Mouse (Mus musculus) brain, embryonic 18.5 days (tissue): Measurements from ENCODE around the gene Osbp2.

Source experiments
- DNase-seq: peaks from one replicate; pipeline ENCODE4 v3.0.0-alpha.2; 2012; ENCODE audit warnings: low read depth, low spot score

The Osbp2 gene

DNA sequence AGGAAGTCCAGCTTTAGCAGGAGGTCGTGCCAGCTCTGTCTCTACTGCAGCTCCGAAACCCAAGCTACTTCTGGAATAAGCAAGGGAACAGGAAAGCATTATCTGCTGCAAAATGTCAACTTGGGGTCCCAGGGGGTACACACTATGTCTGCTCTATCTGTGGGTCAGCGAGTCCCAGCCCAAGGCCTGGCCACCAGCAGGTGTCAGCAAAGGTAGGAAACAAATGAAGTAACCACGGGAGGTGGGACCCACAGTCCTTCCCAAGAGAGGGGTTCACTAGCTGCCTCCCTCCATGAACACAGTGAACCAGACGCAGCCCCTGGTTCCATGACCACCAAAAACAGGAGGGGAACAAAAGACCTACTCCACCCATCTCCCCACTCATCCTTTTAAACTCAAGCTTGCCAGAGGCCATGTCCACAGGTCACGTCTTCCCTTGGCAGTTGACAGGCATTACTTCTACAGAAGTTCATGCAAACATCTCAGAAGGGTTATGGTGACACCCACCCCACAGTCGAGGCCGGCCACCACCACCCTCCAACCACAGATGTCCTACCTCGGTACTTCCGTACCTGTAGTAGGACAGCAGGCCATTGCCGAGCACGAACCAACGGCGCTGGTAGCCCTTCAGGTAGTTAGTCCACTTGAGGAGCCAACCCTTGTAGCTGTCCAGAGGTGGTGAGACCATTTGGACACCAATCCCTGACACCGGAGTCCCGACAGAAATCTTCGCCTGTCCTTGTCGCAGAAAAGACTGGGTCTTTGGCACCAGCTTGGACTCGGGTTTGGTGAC lies 846 bp downstream of the Osbp2 start:
- DNase-seq: no peak

DNA sequence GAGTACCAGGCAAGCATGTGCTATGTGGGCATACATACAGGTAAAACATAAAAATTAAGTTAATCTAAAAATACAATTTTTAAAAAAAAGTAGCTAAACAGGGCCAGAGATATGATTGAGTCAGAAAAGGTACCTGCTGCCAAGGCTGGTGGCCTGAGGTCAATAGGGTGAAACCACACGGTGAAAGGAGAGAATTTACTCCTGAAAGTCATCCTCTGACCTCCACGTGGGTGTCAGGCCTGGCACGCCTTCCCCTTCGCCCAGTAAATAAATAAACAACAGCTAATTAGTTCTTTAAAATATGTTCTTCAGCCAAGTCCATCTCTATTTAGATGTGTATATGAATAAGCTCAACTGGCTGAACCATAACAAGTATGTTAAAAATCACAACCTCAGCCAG lies 3.3 kb downstream of the Osbp2 start:
- no peak for DNase-seq

DNA sequence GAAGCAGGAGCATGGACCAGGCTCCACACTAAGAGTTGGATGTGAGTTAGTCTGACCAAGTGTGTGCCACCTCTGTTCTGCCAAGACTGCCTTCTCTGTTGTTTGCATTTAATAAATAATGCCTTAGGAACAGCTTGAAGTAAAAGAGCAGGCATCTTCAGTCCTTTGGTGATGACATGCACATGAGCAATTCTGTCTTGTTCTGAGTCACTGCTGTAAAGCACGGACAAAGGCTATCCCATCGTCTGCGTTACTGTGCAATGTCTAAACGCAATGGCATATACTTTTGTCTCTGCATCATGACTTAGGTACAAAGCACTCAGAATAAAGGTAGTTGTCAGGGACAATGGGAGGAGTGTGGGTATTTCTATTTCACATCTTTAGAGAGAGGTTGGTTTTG lies 3.9 kb downstream of the Osbp2 start:
- DNase-seq: no peak

DNA sequence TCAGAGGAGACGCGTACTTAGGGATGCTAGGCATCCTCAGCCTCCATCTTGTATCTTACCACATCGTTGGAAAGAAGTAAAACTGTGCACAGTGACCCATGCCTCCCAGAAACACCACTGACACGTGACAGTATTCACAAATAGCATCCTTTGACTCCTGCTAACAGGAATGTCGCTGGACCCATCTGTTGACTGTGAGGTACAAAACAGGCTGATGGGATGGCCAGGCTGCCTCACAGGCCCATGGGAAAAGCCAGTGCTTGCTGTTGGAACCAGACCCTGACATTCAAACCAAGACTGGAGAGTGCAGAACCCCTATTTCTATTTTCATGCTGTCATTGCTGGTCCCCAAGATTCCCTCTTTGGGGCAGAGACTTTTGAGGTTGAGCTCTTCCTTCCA lies 5.8 kb downstream of the Osbp2 start:
- no peak for DNase-seq

DNA sequence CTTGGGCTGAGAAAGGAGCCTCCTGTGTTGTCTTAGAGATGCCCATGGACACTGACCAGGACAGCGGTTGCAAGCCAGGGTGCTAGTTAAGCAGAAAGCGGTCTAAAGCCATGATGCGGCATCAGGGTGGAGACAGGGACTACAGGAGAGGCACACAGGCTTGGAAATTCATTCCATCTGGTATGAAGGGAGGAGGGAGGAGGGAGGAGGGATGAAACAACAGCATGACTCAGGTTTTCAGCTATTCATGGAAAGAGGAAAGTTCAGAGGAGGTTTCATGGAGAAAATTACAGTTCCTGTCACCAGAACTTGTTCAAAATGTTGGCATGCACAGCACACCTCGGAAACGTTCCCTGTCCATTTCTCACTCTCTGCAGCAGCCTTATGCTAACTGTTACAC lies 7.9 kb downstream of the Osbp2 start:
- DNase-seq: no peak

DNA sequence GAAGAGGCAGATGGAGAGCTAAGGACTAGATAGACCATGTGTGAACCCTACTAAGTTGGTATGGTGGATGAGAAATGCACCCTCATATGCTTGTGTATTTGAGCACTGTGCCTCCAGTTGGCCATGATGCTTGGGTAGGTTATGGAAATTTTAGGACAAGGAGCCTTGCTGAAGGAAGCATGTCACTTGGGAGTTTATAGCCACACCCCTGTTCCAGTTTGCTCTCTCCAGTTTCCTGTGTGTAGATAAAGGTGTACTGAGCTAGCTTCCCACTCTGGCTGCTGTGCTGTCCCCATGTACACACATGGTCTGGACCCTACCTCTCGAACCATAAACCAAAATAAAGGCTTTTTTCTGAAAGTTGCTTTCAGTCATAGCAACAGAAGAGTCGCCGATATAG lies 9.5 kb downstream of the Osbp2 start:
- no peak for DNase-seq

DNA sequence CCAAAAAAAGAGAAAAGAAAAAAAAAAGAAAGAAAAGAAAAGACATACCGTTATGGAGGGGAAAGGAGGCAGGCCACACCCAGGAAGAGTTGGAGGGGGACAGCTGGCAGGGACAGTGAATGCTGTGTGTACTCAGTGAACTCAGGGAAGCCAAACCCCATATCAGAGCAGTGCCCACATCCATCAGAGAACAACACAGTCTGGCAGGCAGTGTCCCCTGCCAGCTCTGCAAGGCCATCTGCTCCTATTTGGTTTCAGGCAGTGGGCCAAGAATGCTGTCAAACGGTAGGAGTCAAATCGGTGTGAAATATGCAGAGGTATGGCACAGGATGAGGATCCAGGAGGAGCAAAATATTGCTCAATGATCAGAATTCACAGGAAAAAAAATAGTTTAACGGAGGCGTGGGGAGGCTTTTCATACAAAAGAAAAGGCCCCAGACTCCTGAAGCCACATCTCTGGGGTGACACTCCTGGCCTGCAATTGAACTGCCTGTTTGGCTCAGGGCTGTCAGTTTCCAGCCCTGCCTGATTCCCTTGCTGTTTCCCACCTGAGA lies 10.1 kb downstream of the Osbp2 start:
- peak; percentile 45 for DNase-seq

DNA sequence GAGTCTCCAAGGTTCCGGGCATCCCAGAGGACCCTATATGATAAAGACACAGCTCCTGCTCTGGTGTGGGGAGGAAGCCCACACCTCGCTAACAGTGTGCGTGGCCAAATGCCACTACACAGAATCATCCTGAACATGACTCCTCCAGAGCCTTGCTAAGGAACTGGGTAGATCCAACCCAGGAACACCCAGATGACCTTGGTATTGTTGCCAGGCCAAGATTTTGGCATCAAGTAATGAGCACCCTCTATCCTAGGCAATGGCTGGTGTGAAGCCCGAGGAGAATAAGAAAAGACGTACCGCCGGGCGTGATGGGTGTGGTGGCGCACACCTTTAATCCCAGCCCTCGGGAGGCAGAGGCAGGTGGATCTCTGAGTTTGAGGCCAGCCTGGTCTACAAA lies 10.7 kb downstream of the Osbp2 start:
- no peak for DNase-seq

DNA sequence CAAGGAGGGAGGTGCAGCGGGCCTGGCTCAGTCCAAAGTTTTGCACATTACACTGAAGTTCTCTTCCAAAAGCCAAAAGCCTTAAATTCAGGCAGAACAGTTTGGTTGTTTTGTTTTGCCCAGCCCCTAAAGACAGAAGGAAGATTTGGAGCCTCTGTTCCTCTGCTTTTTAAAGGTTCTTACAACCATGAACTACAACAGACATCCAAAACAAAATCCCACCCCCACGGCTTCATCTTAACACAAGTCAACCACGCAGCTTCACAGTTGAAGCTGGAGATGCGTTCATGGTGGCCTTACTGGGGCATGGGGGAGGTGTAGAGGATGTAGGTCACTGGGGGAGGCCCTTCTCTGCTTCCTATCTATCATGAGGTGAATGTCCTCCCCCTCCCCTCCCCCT lies 11.8 kb downstream of the Osbp2 start:
- no peak for DNase-seq

DNA sequence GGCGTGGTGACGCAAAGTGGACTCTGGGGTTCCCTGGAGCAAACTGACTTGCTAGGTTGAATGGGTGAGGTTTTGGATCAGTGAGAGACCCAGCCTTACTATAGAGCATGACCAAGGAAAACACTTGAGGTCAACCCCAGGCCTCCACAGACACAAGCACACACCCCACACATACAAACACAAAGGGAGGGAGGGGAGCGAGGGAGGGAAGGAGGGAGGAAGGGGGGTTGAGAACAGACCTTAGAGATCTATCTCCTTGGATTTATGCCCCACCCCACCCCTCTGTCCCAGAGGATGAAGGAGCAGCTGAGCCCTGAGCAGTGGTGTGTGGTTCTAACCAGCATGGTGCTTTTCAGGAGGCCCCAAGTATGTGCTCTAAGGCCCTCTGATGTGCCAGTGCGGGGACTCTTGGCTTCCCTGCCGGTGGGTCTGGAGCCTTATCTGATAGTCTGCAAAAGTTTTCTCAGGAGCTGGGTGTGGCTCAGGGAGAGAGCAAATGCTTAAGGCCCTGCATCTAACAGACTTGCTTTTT lies 12.9 kb downstream of the Osbp2 start:
- no peak for DNase-seq

DNA sequence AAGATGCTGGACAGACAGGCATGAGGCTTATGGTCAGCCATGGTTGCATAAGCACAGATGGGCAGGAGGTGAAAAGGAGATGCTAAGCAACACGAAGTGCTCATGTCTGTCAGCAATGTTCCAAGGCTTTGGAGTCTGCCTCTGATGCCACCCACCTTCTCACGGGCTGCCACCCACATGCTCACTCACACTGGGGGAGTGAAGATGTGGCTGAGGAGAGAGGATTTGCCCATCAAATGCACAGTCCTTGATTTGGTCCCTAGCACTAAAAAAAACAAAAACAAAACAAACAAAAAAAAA lies 13.4 kb downstream of the Osbp2 start:
- DNase-seq: no peak

DNA sequence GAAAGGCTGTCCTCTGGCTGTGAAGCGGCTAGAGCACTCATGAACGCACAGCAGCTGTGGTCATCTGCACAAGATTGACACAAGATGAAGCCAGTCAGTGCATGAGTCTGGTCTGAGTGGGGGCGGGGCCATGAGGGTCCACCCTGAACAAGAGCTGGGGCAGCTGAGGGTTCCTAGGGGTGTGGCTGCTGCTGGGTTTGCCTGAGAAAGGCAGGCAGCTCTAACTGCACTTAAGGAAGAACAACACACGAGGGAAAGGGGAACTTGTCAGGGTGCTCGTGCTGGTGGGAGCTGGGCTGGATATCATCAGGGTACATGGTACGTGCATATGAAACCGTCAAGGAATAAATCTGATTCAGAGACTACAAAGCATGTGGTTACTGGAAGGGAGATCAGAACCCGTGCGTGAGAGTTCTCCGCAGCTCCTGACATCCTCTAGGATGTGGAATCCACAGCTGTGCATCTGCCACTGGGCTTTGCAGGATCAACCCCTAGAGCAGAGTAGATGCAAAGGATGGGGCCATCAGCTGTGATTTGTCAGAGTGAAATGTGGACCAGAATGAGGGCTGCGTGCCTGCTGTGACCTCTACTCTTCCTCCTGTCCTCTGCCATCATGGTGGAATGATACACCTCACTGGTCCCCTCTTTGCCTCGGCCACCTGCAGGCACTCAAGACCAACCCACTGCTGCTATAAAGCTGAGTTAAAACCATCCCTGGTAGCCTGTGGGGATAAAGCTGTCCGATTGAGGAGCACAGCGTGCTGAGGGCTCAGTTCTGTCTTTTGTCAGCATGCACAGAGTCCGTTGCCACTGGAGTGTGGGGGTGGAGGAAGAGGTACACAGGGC lies 14.0 kb downstream of the Osbp2 start:
- DNase-seq: no peak

DNA sequence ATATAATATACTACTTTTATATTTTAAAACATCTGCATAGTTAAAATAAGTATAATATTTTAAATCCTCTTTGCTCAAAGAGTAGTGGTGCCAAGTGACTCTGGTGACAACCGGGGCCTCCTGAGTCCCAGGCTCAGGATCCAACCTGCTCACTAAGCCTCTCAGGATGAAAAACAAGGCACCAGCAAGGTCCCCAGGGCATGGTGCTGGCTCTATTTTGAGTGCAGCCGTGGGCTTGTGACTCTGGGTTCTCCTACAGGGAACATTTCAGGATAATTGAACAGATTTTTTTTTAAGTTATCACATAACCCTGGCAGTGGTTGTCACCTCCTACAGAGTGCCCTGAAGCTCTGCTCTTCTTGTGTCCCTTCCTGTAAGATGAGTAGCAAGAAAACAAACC lies 17.4 kb downstream of the Osbp2 start:
- DNase-seq: no peak

DNA sequence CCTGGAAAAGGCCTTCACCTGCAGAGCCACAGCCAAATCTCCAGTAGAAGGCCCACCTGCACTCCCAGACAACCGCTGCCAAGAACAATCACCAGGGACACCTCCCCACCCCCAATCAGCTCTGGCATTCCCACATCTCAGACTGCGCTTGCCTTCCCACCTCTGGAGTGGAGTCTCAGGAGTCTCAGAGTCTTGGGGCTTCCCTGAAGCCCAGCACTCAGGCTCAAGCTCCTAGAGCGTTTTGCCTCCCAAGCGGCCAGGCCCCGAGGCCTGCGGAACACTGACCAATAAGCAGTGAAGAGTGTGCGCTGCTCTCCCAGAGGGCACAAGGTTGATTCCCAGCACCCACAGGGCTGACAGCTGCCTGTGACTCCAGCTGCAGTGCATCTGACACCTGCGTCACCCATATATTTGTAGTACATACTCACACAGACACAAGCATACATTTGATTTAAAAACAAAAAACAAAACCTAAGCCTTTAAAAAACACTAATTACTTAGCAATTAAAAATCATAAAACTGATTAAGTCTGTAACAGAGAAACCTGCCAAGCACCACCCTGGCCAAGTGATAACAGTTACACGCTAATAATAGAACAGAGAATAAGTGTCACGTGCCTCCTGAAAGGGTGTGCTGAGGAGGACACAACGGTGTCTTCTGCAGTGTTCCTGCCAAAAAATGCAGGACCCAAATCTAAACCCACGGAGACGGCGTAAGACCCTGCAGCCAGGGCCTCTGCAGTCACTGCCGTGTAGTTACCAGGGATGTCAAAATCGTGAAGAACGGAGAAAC lies 19.6 kb downstream of the Osbp2 start:
- no peak for DNase-seq

DNA sequence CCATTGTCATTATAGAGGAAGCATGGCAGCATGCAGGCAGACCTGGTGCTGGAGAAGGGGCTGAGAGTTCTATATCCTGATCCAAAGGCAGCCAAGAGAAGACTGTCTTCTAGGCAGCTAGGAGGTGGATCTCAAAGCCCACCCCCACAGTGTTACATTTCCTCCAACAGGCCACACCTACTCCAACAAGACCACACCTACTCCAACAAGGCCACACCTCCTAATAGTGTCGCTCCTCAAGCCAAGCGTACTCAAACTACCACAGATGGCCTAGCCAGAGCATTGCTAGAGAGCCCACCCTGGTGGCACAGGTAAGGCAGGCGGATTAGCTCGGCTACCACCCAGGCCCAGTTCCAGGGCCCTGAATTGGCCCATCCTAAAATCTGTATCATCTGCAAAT lies 28.4 kb downstream of the Osbp2 start:
- no peak for DNase-seq

DNA sequence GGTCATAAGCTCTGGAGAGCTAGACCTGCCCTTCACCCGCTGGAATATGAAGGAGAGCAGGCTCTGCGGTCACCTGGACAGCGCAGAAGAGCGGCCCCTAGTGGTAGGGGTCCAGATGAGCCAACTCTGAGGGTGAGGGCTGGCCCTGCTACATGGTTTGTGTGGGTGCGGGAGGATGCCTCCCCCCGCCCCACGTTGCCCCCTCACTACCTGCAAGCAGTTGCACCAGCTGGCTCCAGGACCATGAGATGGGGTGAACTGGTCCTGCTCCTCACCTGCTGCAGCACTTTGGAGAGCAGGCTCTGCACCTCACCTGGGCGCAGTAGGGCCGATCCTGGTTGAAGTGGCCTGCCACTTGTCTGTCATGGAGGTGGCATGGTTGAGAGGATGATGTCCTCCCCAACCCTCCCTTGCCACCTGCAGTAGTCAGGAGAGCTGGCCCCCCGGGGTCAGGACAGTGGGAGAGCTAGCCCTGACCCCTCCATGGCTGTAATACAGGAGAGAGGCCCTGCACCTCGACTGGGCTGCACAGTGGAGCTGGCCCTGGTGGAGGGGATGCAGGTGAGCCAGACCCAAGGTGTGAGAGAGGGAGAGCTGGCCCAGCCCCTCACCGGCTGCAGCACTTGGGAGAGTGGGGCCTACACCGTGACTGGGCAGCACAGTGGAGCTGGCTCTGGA lies 29.1 kb downstream of the Osbp2 start:
- no peak for DNase-seq

DNA sequence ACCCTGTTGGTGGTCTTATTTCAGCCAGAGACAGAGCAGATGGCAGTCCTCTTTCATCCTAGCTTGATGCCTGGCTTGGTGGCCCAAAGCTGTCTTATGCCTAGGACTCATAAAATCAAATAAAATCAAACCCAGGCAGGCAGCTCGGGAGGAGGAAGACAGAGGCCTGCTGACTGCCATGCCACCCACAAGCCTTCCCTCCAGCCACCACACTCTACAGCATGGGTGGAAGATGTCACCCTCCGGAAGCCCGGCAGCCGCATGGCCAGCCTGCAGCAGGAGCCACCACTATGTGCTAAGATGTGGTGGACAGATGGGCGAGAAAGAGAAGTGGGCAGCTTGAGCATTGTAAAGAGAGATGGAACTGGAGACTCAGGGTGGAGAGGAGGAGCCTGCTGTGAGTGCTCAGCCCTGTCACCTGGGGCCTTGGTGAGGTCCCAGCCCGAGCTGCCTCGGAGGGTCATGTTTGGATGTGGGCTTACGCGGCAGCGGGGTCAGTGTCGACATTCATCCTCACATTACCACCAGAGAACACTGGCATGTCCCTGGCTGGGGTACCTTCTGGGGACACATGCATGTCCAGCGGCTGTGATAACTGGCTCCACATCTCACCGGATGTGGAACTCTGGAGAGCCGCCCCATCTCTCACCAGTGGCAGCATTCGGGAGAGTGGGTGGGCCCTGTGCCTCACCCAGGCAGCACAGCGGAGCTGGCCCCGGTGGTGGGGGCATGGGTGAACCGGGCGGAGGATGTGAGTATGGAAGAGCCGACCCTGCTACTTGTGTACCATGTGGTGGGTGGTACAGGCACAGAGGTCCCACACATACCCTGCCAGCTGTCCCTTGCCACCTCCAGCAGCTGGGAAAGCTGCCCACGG lies 29.9 kb downstream of the Osbp2 start:
- no peak for DNase-seq

DNA sequence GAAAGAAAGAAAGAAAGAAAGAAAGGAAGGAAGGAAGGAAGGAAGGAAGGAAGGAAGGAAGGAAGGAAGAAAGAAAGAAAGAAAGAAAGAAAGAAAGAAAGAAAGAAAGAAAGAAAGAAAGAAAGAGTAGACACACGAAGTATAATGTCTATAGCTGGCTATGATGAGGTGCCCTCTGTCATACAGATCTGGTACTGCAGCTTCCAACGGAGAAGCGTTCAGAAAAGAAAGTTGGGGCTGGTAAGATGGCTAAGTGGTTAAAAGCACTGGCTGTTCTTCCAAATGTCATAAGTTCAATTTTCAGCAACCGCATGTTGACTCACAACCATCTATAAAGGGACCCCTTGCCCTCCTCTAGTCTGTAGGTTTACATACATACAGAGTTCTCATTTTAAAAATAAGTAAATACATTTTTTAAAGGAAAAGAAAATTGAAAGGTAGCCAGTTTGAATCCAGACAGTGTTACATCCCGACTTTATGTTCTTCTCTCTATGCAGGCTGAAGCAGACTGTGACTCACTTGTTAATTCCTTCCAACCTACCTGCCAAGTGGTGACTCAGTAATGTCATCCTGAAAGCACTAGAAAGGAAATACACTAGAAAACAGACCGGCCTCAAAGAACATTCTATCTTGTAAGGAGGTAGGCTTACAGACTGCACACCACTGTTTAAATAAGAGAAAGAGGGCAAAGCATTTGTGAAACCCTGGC lies 31.4 kb downstream of the Osbp2 start:
- no peak for DNase-seq

DNA sequence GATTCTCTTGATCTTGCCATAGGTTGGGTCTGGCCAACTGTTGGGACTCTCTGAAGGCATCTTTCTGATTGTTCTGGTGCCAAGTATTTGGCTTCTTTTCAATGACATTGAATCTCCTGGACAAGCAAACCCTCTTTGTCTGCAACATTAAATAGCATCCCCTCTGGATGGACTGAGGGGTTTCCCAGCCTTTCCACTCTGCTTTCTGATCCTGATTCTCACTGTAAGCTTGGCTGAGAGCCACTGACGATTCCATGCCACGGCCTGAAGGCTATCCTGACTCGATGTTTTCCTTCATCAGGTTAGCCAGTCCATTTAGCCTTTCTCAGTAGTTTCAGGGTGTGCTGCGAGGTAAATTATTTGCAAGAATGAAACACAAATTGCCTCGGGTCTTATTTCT lies 34.0 kb downstream of the Osbp2 start:
- no peak for DNase-seq

DNA sequence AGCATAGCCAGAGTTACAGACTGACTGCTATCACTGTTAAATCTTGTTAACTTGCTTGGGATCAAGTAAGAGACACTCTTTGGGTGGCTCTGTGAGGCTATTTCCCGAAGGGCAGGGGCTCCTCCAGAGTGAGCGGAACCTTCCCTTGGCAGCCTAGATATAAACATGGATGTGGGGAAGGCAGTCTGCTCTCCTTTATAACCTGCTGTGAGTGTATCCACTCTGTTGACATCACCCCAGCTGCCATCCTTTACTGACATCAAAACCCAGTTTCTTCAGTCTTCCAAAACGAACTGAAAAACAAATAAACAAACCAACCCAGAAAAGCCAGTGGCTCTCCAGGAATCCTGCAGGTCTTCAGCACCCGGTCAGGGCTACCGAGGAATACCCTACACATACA lies 39.6 kb downstream of the Osbp2 start:
- no peak for DNase-seq
